Mouse (Mus musculus): ENCODE measurements around the gene Cacna1a.

Cacna1a gene

GRCm38 (mm10) chr8:84567541-84567940 lies 179.3 kb downstream of the Cacna1a start:
- TF ChIP-seq GATA4 (IDR thresholded peaks at IDR 0.05; ENCODE audit: insufficient replicate concordance, low read length): no peak

- no peak for TF ChIP-seq GATA4 (IDR thresholded peaks at IDR 0.05; ENCODE audit: insufficient replicate concordance, low read length)
Measured at GRCm38 (mm10) chr8:84568737-84569136, 180.5 kb downstream of the Cacna1a start.

- TF ChIP-seq GATA4 (IDR thresholded peaks at IDR 0.05; ENCODE audit: insufficient replicate concordance, low read length): no peak
Measured at GRCm38 (mm10) chr8:84569921-84570673, 181.9 kb downstream of the Cacna1a start.

- TF ChIP-seq GATA4 (IDR thresholded peaks at IDR 0.05; ENCODE audit: insufficient replicate concordance, low read length): no peak
Measured at GRCm38 (mm10) chr8:84577432-84577831, 189.2 kb downstream of the Cacna1a start.

- no peak for TF ChIP-seq GATA4 (IDR thresholded peaks at IDR 0.05; ENCODE audit: insufficient replicate concordance, low read length)
Measured at GRCm38 (mm10) chr8:84579595-84579994, 191.4 kb downstream of the Cacna1a start.

- TF ChIP-seq GATA4 (IDR thresholded peaks at IDR 0.05; ENCODE audit: insufficient replicate concordance, low read length): no peak
Measured at GRCm38 (mm10) chr8:84585311-84585710, 197.1 kb downstream of the Cacna1a start.

GRCm38 (mm10) chr8:84586221-84586620 lies 198.0 kb downstream of the Cacna1a start:
- no peak for TF ChIP-seq GATA4 (IDR thresholded peaks at IDR 0.05; ENCODE audit: insufficient replicate concordance, low read length)

- TF ChIP-seq GATA4 (IDR thresholded peaks at IDR 0.05; ENCODE audit: insufficient replicate concordance, low read length): no peak
Measured at GRCm38 (mm10) chr8:84588498-84588897, 200.3 kb downstream of the Cacna1a start.

GRCm38 (mm10) chr8:84592015-84592662 lies 203.9 kb downstream of the Cacna1a start:
- TF ChIP-seq GATA4 (IDR thresholded peaks at IDR 0.05; ENCODE audit: insufficient replicate concordance, low read length): no peak

GRCm38 (mm10) chr8:84593143-84593542 lies 204.9 kb downstream of the Cacna1a start:
- no peak for TF ChIP-seq GATA4 (IDR thresholded peaks at IDR 0.05; ENCODE audit: insufficient replicate concordance, low read length)

GRCm38 (mm10) chr8:84594099-84594780 lies 206.0 kb downstream of the Cacna1a start:
- TF ChIP-seq GATA4 (IDR thresholded peaks at IDR 0.05; ENCODE audit: insufficient replicate concordance, low read length): no peak

- no peak for TF ChIP-seq GATA4 (IDR thresholded peaks at IDR 0.05; ENCODE audit: insufficient replicate concordance, low read length)
Measured at GRCm38 (mm10) chr8:84595648-84596047, 207.4 kb downstream of the Cacna1a start.

- TF ChIP-seq GATA4 (IDR thresholded peaks at IDR 0.05; ENCODE audit: insufficient replicate concordance, low read length): no peak
Measured at GRCm38 (mm10) chr8:84599401-84599800, 211.2 kb downstream of the Cacna1a start.

GRCm38 (mm10) chr8:84600311-84600907 lies 212.2 kb downstream of the Cacna1a start:
- TF ChIP-seq GATA4 (IDR thresholded peaks at IDR 0.05; ENCODE audit: insufficient replicate concordance, low read length): no peak

- TF ChIP-seq GATA4 (IDR thresholded peaks at IDR 0.05; ENCODE audit: insufficient replicate concordance, low read length): no peak
Measured at GRCm38 (mm10) chr8:84601221-84601751, 213.0 kb downstream of the Cacna1a start.
